Mouse (Mus musculus): ENCODE data around the gene Atp5c1. TPM values are rescaled to one million over a fixed set of nuclear protein-coding genes. Genes with fewer than 3 reads are reported as not detected.

Atp5c1 gene
- 1,000 to 10,000 TPM; 1,094 to 1,159 TPM for total RNA-seq (2021)

GRCm38 (mm10) chr2:10080310-10081010, at the start of gene Atp5c1, which contains the start of gene Kin:
Atp5c1 (minus strand) TSS chr2:10080510.
Kin (plus strand) TSS chr2:10080593.
- DNase-seq = peak; percentile 97

GRCm38 (mm10) chr2:10128571-10128970, 48.3 kb upstream of the Atp5c1 start:
- no peak for DNase-seq

GRCm38 (mm10) chr2:10127471-10127870, 47.2 kb upstream of the Atp5c1 start:
- no peak for DNase-seq

- no peak for DNase-seq
These were observed 45.8 kb upstream of the Atp5c1 start for GRCm38 (mm10) chr2:10126122-10126521.

- DNase-seq = no peak
These were observed 41.5 kb upstream of the Atp5c1 start for GRCm38 (mm10) chr2:10121826-10122225.

GRCm38 (mm10) chr2:10119276-10119675, 39.0 kb upstream of the Atp5c1 start:
- no peak for DNase-seq

- DNase-seq = no peak
These were observed 38.4 kb upstream of the Atp5c1 start for GRCm38 (mm10) chr2:10118751-10119150.

GRCm38 (mm10) chr2:10108535-10109189, 28.4 kb upstream of the Atp5c1 start:
- no peak for DNase-seq

- DNase-seq = peak; percentile 60
These were observed 20.9 kb upstream of the Atp5c1 start for GRCm38 (mm10) chr2:10101180-10101579.

GRCm38 (mm10) chr2:10100471-10100870, 20.2 kb upstream of the Atp5c1 start:
- no peak for DNase-seq

- DNase-seq = peak; percentile 64
These were observed 18.4 kb upstream of the Atp5c1 start for GRCm38 (mm10) chr2:10098598-10099215.

- DNase-seq = no peak
These were observed 14.2 kb upstream of the Atp5c1 start for GRCm38 (mm10) chr2:10094327-10095100.

- no peak for DNase-seq
These were observed 7.0 kb upstream of the Atp5c1 start for GRCm38 (mm10) chr2:10087256-10087850.

- DNase-seq = no peak
These were observed 2.4 kb upstream of the Atp5c1 start for GRCm38 (mm10) chr2:10082737-10083136.

GRCm38 (mm10) chr2:10081453-10082080, 1.3 kb upstream of the Atp5c1 start:
- DNase-seq = no peak

- DNase-seq = no peak
These were observed 483 bp downstream of the Atp5c1 start for GRCm38 (mm10) chr2:10079745-10080309.

GRCm38 (mm10) chr2:10076675-10077074, 3.6 kb downstream of the Atp5c1 start:
- DNase-seq = no peak

- no peak for DNase-seq
These were observed 5.8 kb downstream of the Atp5c1 start for GRCm38 (mm10) chr2:10074470-10074869.

GRCm38 (mm10) chr2:10071751-10072150, 8.6 kb downstream of the Atp5c1 start:
- no peak for DNase-seq

GRCm38 (mm10) chr2:10058836-10059235, 21.5 kb downstream of the Atp5c1 start:
- no peak for DNase-seq

- no peak for DNase-seq
These were observed 28.3 kb downstream of the Atp5c1 start for GRCm38 (mm10) chr2:10051996-10052395.

- no peak for DNase-seq
These were observed 29.4 kb downstream of the Atp5c1 start for GRCm38 (mm10) chr2:10050878-10051277.

All from heart, postnatal 4 days (tissue).